ENCODE assay signal across 22 mouse cellular contexts in the genomic region with DNA sequence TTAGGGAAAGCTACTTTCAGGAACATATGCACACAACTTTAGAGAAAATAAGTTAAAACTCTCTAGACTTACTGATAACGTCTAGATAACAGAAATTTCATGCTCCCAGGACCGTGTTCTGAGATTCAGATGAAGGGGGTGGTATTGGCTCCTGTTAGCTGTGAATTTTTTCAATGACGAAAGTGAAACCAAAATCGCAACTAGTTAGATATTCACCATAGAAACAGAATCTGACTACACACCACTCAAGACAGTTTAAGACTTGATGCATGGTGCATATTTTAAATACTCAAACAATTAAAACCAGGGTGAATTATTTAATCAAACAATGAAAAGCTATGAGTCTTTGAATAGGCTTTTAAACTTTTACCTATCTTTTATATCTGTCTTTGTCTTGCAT. TPM values are rescaled to one million over a fixed set of nuclear protein-coding genes. Genes with fewer than 3 reads are reported as not detected.
DNase-seq lines count a peak whose midpoint lies in the region; ATAC-seq and TF ChIP-seq lines count a peak whose summit lies in the region.
"Had no signal": no experiment of that assay in that cellular context is flagged by ENCODE, and none has a peak within 500 bp of the region (broad histone marks: within the 10 kb centered on the region; RNA-seq: fewer than 3 reads in every experiment).

No protein-coding gene starts in this region.

- no peaks in the 10 kb centered on the region for H3K27me3 ChIP-seq in heart, embryonic 16.5 days (ENCODE audit: control insufficient read depth, insufficient read depth, low read length)
- no peaks in the 10 kb centered on the region for H3K27me3 ChIP-seq in heart, embryonic 12.5 days (replicated peaks)
- H3K27me3 ChIP-seq in stomach, postnatal 0 days (ENCODE audit: control insufficient read depth, insufficient read depth, low read length): no peaks in the 10 kb centered on the region
- H3K27me3 ChIP-seq: neural tube, embryonic 13.5 days had no signal

- H3K4me3 ChIP-seq in heart, embryonic 16.5 days (ENCODE audit: low read length): no peak overlapping the region
- H3K4me3 ChIP-seq in heart, embryonic 12.5 days: no peak overlapping the region
- H3K4me3 ChIP-seq in stomach, postnatal 0 days (ENCODE audit: low read depth, low read length): no peak overlapping the region
- H3K4me3 ChIP-seq: embryonic facial prominence, embryonic 10.5 days; layer of hippocampus, adult 2 months; limb, embryonic 10.5 days; midbrain, embryonic 10.5 days; neural tube, embryonic 13.5 days had no signal

- 62% methylated on average over 4 of the region's 4 CpGs for WGBS in heart, embryonic 16.5 days
- 54% methylated on average over 4 of the region's 4 CpGs for WGBS in heart, embryonic 12.5 days
- 71% methylated on average over 4 of the region's 4 CpGs for WGBS in stomach, postnatal 0 days

- no peak overlapping the region for H3K9ac ChIP-seq in heart, embryonic 16.5 days (ENCODE audit: low read length)
- H3K9ac ChIP-seq in heart, embryonic 12.5 days: no peak overlapping the region
- no peak overlapping the region for H3K9ac ChIP-seq in stomach, postnatal 0 days (ENCODE audit: low read length)
- H3K9ac ChIP-seq: hindbrain, embryonic 14.5 days; liver, postnatal 0 days; neural tube, embryonic 13.5 days had no signal

- no peaks in the 10 kb centered on the region for H3K36me3 ChIP-seq in heart, embryonic 16.5 days (ENCODE audit: control insufficient read depth, insufficient read depth)
- no peaks in the 10 kb centered on the region for H3K36me3 ChIP-seq in heart, embryonic 12.5 days
- H3K36me3 ChIP-seq in stomach, postnatal 0 days (ENCODE audit: control insufficient read depth, insufficient read depth, low read length): no peaks in the 10 kb centered on the region
- H3K36me3 ChIP-seq: embryonic facial prominence, embryonic 10.5 days; limb, embryonic 10.5 days; midbrain, embryonic 10.5 days; neural tube, embryonic 13.5 days had no signal

- ATAC-seq in heart, embryonic 16.5 days (replicated peaks; ENCODE audit: extremely low read depth, insufficient read depth, low FRiP score): no peak
- no peak for ATAC-seq in heart, embryonic 12.5 days (ENCODE audit: insufficient number of reproducible peaks, low FRiP score)
- peak; percentile 84 for ATAC-seq in inflammation-experienced regulatory T-cells, adult 6 months
- ATAC-seq in stomach, postnatal 0 days (ENCODE audit: low FRiP score, low TSS enrichment): no peak
- ATAC-seq: intestine, postnatal 0 days; liver, postnatal 0 days had no signal

- DNase-seq in 416B (ENCODE audit: low read depth): peak; percentile 21
- DNase-seq in CD4-positive helper T cell, adult 2 months (ENCODE audit: low read depth, low spot score): peak; percentile 65
- DNase-seq in stomach, postnatal 0 days (ENCODE audit: low spot score): no peak
- no peak for DNase-seq in layer of hippocampus, postnatal 10 days (ENCODE audit: low spot score in 2 of 2)
- DNase-seq: cerebellum, adult 2 months; gastrocnemius, postnatal 25 days; heart, postnatal 36 days; kidney, postnatal 10 days; liver, postnatal 0 days; lung, postnatal 36 days; spleen, adult 18-20 months; thymus, adult 2 months had no signal

- peaks cover 13% of the 10 kb centered on the region for H3K4me1 ChIP-seq in heart, embryonic 16.5 days (ENCODE audit: control insufficient read depth, insufficient read depth, low read length)
- H3K4me1 ChIP-seq in heart, embryonic 12.5 days (replicated peaks): peaks cover 26% of the 10 kb centered on the region
- 0 out of 2 replicates have a peak, but pooled peaks cover 2% of the 10 kb centered on the region for H3K4me1 ChIP-seq in stomach, postnatal 0 days (replicated peaks; ENCODE audit: control insufficient read depth, insufficient read depth)
- H3K4me1 ChIP-seq: neural tube, embryonic 13.5 days had no signal

- 0 out of 2 replicates have a peak overlapping the region, but pooled peaks have one; percentile 1 for H3K4me2 ChIP-seq in heart, embryonic 16.5 days (ENCODE audit: low read depth, low read length)
- H3K4me2 ChIP-seq in heart, embryonic 12.5 days: no peak overlapping the region
- no peak overlapping the region for H3K4me2 ChIP-seq in stomach, postnatal 0 days (replicated peaks; ENCODE audit: low read depth)
- H3K4me2 ChIP-seq: hindbrain, embryonic 14.5 days; neural tube, embryonic 13.5 days had no signal

- H3K9me3 ChIP-seq in heart, embryonic 16.5 days (replicated peaks; ENCODE audit: control insufficient read depth, low read length): no peaks in the 10 kb centered on the region
- H3K9me3 ChIP-seq in heart, embryonic 12.5 days (replicated peaks): no peaks in the 10 kb centered on the region
- no peaks in the 10 kb centered on the region for H3K9me3 ChIP-seq in stomach, postnatal 0 days (ENCODE audit: control insufficient read depth, low read length)
- H3K9me3 ChIP-seq: embryonic facial prominence, embryonic 10.5 days; limb, embryonic 10.5 days; midbrain, embryonic 10.5 days; neural tube, embryonic 13.5 days had no signal

- no peak overlapping the region for H3K27ac ChIP-seq in heart, embryonic 16.5 days (ENCODE audit: low read length)
- no peak overlapping the region for H3K27ac ChIP-seq in heart, embryonic 12.5 days (ENCODE audit: poor library complexity, severe bottlenecking)
- H3K27ac ChIP-seq in stomach, postnatal 0 days (replicated peaks): no peak overlapping the region
- H3K27ac ChIP-seq: embryonic facial prominence, embryonic 10.5 days; hindbrain, embryonic 14.5 days; layer of hippocampus, adult 2 months; limb, embryonic 10.5 days; midbrain, embryonic 10.5 days; neural tube, embryonic 13.5 days had no signal

- no peak for TF ChIP-seq CTCF in stomach, postnatal 0 days (IDR thresholded peaks at IDR 0.05; ENCODE audit: low read depth)

- TF ChIP-seq EP300 in stomach, postnatal 0 days (optimal IDR thresholded peaks at IDR 0.05): no peak

RNA-seq across cellular contexts. Expression of a gene that starts 48.8 kb away (rescaled TPM):
- polyA plus RNA-seq in heart, embryonic 16.5 days (2015; fragmentation: Nextera tagmentation; extraction: Ambion mirVana): 5.4 and 5.5 TPM in 2 replicates
- polyA plus RNA-seq in heart, embryonic 12.5 days (2016; fragmentation: Nextera tagmentation; extraction: Ambion mirVana): 7.6 and 12.4 TPM in 2 replicates
- 10 to 100 TPM in 1 of 3 experiments, 1 to 10 TPM in 2; 8.4 to 14.5 (median 9.5) TPM for polyA plus RNA-seq in inflammation-experienced regulatory T-cells, adult 6 months (2017; shearing (Covaris generic))
- polyA plus RNA-seq in stomach, postnatal 0 days (2015; fragmentation: Nextera tagmentation; extraction: Ambion mirVana): 19.1 and 21.7 TPM in 2 replicates
- 10 to 100 TPM; 26.5 to 31.0 TPM for total RNA-seq in layer of hippocampus, postnatal 10 days (2021)

Comparison
In these comparisons a context has a peak if more than half of its experiments do, and no peak if none do; other contexts are left out.
1. DNase-seq: peak in 416B (single experiment) and CD4-positive helper T cell, adult 2 months (single experiment); none in stomach, postnatal 0 days (single experiment) and layer of hippocampus, postnatal 10 days (0 of 2).